Mouse (Mus musculus) midbrain, embryonic 10.5 days (tissue): ENCODE data around the gene Arhgap35. TPM values are rescaled to one million over a fixed set of nuclear protein-coding genes. Genes with fewer than 3 reads are reported as not detected.

ENCODE experiments used
- DNase-seq: peaks from one replicate; pipeline ENCODE4 v3.0.0-alpha.2; 2017; ENCODE audit warnings: low spot score
- H3K27ac ChIP-seq: fragments of 300-500 bp; sonication (generic); replicated peaks from 2 replicates; pipeline ENCODE4 v1.5.1; 2016; ENCODE audit warnings: mild to moderate bottlenecking
- H3K27me3 ChIP-seq: fragments of 300-500 bp; sonication (generic); 2 replicates; pipeline ENCODE4 v1.6.1; 2016; ENCODE audit warnings: low read depth, mild to moderate bottlenecking; ENCODE audit not compliant: poor library complexity, severe bottlenecking
- H3K36me3 ChIP-seq: fragments of 300-500 bp; sonication (generic); 2 replicates; pipeline ENCODE4 v1.6.1; 2016; ENCODE audit warnings: mild to moderate bottlenecking, moderate library complexity
- H3K4me1 ChIP-seq: fragments of 300-500 bp; sonication (generic); 2 replicates; pipeline ENCODE4 v1.6.1; 2016
- H3K4me3 ChIP-seq: fragments of 300-500 bp; sonication (generic); 2 replicates; pipeline ENCODE4 v1.5.1; 2016; ENCODE audit warnings: mild to moderate bottlenecking, moderate library complexity
- H3K9me3 ChIP-seq: fragments of 300-500 bp; sonication (generic); replicated peaks from 2 replicates; pipeline ENCODE4 v1.6.1; 2016; ENCODE audit warnings: mild to moderate bottlenecking
- WGBS: fragments of 180-500 bp; shearing (Covaris S2); methylation state at CpG from one replicate; pipeline ENCODE4 v1.1.7; 2016; 5-methylcytosine and 5-hydroxymethylcytosine counted together
- polyA plus RNA-seq: library from polyadenylated mRNA; unstranded; fragments of >200 nt; fragmentation: Nextera tagmentation; extraction: Ambion mirVana; gene quantifications from 2 replicates; pipeline ENCODE4 v1.2.1, GENCODE M21; 2016

The Arhgap35 gene
- polyA plus RNA-seq, 1 experiment from 2014 or later: 25.4 TPM

DNA sequence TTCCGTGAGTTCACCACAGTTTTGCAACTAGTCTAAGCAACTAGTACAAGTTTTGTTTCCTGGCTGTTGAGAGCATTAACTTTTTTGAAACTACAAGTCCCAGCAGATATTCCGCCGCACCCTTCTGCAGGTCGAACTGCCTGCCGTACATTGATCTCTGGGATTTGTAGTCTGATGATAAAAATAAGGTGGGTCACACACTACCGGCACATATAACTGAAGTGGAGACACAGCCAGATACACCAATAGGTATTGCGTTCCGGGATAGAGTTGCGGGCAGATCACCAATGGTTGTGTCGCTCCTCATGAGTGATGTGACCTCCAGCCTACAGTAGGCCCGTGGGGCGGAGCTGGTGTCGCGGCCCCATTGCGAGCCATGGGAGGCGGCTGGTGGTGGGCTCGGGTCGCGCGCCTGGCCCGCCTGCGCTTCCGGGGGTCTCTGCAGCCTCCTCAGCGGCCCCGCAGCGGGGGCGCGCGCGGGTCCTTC lies 162.2 kb downstream of the Arhgap35 start, which contains the start of gene Tmem160:
Gene Tmem160, plus strand, starts transcription at position 193 of the 487 bp plus-strand sequence.
- H3K4me1 ChIP-seq: peaks cover 19% of the 10 kb centered on the region
- H3K27ac ChIP-seq: peak within 1 kb of the TSS; percentile 81
- DNase-seq: peak; percentile 85
- H3K27me3 ChIP-seq: 0 out of 2 replicates have a peak, but pooled peaks cover 7% of the 10 kb centered on the region
- no peaks in the 10 kb centered on the region for H3K9me3 ChIP-seq
- H3K4me3 ChIP-seq: peak within 1 kb of the TSS; percentile 73
- 1% methylated on average over 30 of the region's 30 CpGs for WGBS
- H3K36me3 ChIP-seq: peaks cover 25% of the 10 kb centered on the region

DNA sequence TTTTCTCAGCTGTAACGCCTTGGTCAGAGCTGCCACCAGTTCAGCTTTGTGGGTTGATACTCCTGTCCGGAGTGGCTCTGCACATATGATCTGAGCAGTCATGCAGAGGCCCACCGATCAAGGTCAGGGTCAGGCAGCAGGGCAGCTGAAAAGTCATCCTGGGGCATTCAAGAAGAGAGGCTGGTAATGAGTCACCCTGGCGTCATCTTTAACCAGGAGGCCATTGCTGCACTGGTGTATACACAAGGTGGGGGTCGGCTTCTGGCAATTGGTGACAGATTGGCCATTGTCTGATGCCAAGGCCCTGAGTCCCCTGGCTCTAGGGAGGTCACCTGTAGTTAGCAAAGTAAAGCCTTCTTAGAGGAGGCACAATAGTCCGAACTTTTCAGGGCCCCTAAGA lies 163.1 kb downstream of the Arhgap35 start:
- H3K27me3 ChIP-seq: 0 out of 2 replicates have a peak, but pooled peaks cover 7% of the 10 kb centered on the region
- H3K36me3 ChIP-seq: peaks cover 23% of the 10 kb centered on the region
- no peak for DNase-seq
- no peak overlapping the region for H3K27ac ChIP-seq
- H3K4me1 ChIP-seq: peaks cover 19% of the 10 kb centered on the region
- H3K9me3 ChIP-seq: no peaks in the 10 kb centered on the region
- 86% methylated on average over 6 of the region's 6 CpGs for WGBS
- H3K4me3 ChIP-seq: no peak overlapping the region

Other genes with a start within 250 kb of the Arhgap35 start
- 447 and 477 TPM in 2 replicates for gene Sae1, start 227.2 kb downstream of the Arhgap35 start, polyA plus RNA-seq
- gene Zc3h4, start 214.1 kb downstream of the Arhgap35 start, polyA plus RNA-seq: 16.9 and 17.6 TPM in 2 replicates
- gene Tmem160, start 162.2 kb downstream of the Arhgap35 start, polyA plus RNA-seq: 54.5 and 64.7 TPM in 2 replicates
- 0.32 and 0.74 TPM in 2 replicates for gene Npas1, start 137.3 kb downstream of the Arhgap35 start, polyA plus RNA-seq
- gene Ceacam15, start 60.7 kb upstream of the Arhgap35 start, polyA plus RNA-seq: 0.10 TPM in 1 of 2 replicates, not detected in the other
- not detected in 2 replicates for gene Ceacam9, start 106.9 kb upstream of the Arhgap35 start, polyA plus RNA-seq
- gene Ap2s1, start 123.4 kb upstream of the Arhgap35 start, polyA plus RNA-seq: 278 and 281 TPM in 2 replicates
- gene Slc1a5, start 166.3 kb upstream of the Arhgap35 start, polyA plus RNA-seq: 40.1 and 40.4 TPM in 2 replicates
- 108 and 137 TPM in 2 replicates for gene Strn4, start 200.9 kb upstream of the Arhgap35 start, polyA plus RNA-seq
- 28.3 and 32.9 TPM in 2 replicates for gene Fkrp, start 201.7 kb upstream of the Arhgap35 start, polyA plus RNA-seq
- 11.1 and 11.8 TPM in 2 replicates for gene Prkd2, start 227.9 kb upstream of the Arhgap35 start, polyA plus RNA-seq